Mouse (Mus musculus) hindbrain, embryonic 14.5 days (tissue): ENCODE results near the gene Pttg1ip. TPM values are rescaled to one million over a fixed set of nuclear protein-coding genes. Genes with fewer than 3 reads are reported as not detected.

ENCODE experiments used
- ATAC-seq: fragments of 200-750 bp; cut with Nextera tagmentation; 2 replicates; pipeline ENCODE4 v1.8.0; 2017; ENCODE audit warnings: moderate number of reproducible peaks, mild to moderate bottlenecking, moderate TSS enrichment, moderate library complexity; ENCODE audit not compliant: low FRiP score
- DNase-seq: peaks from one replicate; pipeline ENCODE4 v3.0.0-alpha.2; 2015; ENCODE audit warnings: low spot score
- H3K27ac ChIP-seq: fragments of 300-500 bp; sonication (generic); 2 replicates; pipeline ENCODE4 v1.5.1; 2014; ENCODE audit warnings: mild to moderate bottlenecking, moderate library complexity
- H3K27me3 ChIP-seq: fragments of 300-500 bp; sonication (generic); 2 replicates; pipeline ENCODE4 v1.6.1; 2014; ENCODE audit warnings: mild to moderate bottlenecking, low read length, mixed read lengths; ENCODE audit not compliant: control insufficient read depth, insufficient read depth
- H3K36me3 ChIP-seq: fragments of 300-500 bp; sonication (generic); replicated peaks from 2 replicates; pipeline ENCODE4 v1.6.1; 2014; ENCODE audit not compliant: control insufficient read depth, insufficient read depth
- H3K4me1 ChIP-seq: fragments of 300-500 bp; sonication (generic); replicated peaks from 2 replicates; pipeline ENCODE4 v1.6.1; 2014; ENCODE audit warnings: antibody characterized with exemption, low read length, mixed read lengths; ENCODE audit not compliant: control insufficient read depth, insufficient read depth
- H3K4me2 ChIP-seq: fragments of 300-500 bp; sonication (generic); replicated peaks from 2 replicates; pipeline ENCODE4 v1.6.1; 2014; ENCODE audit warnings: mild to moderate bottlenecking, moderate library complexity
- H3K4me3 ChIP-seq: fragments of 300-500 bp; sonication (generic); replicated peaks from 2 replicates; pipeline ENCODE4 v1.5.1; 2014; ENCODE audit warnings: mild to moderate bottlenecking, low read length
- H3K9ac ChIP-seq: fragments of 300-500 bp; sonication (generic); 2 replicates; pipeline ENCODE4 v1.6.1; 2014
- H3K9me3 ChIP-seq: fragments of 300-500 bp; sonication (generic); 2 replicates; pipeline ENCODE4 v1.6.1; 2016; ENCODE audit warnings: low read length; ENCODE audit not compliant: control insufficient read depth
- WGBS: fragments of 180-500 bp; shearing (Covaris S2); extraction: QIAGEN DNeasy Blood & Tissue Kit; methylation state at CpG from one replicate; pipeline ENCODE4 v1.1.7; 2014; 5-methylcytosine and 5-hydroxymethylcytosine counted together
- polyA plus RNA-seq: library from polyadenylated mRNA; unstranded; fragments of >200 nt; fragmentation: Nextera tagmentation; extraction: Ambion mirVana; gene quantifications from 2 replicates; pipeline ENCODE4 v1.2.1, GENCODE M21; 2014

The Pttg1ip gene
- polyA plus RNA-seq, 1 experiment from 2014 or later, result 80.2 TPM

DNA sequence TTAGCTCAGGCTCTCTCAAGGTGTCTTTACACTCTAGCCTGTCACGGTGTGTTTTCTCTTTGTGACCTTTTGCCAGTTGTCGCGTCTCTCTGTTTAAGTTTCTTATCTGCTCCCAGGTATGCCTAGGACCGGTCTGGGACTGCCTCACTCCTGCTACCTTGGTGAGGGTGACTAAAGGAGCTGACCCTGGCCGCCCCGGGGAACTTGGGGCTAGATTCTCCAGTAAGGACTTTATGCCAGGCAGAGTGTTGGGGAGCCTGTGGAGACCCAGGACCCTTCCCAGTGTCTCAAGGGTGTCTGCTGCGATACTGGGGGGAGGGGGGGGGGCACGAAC is 732 bp downstream of the Pttg1ip start:
- DNase-seq (no peak), ATAC-seq (no peak)
- peaks cover 22% of the 10 kb centered on the region for H3K4me1 ChIP-seq
- no peaks in the 10 kb centered on the region for H3K27me3 ChIP-seq
- H3K4me2 ChIP-seq, result peak overlapping the region; percentile 90
- WGBS, result 10% methylated on average over 8 of the region's 8 CpGs
- peak overlapping the region; percentile 76 for H3K4me3 ChIP-seq
- H3K36me3 ChIP-seq, result 0 out of 2 replicates have a peak, but pooled peaks cover under 1% of the 10 kb centered on the region
- H3K9me3 ChIP-seq, result no peaks in the 10 kb centered on the region
- H3K9ac ChIP-seq, result peak overlapping the region; percentile 87
- no peak overlapping the region for H3K27ac ChIP-seq

DNA sequence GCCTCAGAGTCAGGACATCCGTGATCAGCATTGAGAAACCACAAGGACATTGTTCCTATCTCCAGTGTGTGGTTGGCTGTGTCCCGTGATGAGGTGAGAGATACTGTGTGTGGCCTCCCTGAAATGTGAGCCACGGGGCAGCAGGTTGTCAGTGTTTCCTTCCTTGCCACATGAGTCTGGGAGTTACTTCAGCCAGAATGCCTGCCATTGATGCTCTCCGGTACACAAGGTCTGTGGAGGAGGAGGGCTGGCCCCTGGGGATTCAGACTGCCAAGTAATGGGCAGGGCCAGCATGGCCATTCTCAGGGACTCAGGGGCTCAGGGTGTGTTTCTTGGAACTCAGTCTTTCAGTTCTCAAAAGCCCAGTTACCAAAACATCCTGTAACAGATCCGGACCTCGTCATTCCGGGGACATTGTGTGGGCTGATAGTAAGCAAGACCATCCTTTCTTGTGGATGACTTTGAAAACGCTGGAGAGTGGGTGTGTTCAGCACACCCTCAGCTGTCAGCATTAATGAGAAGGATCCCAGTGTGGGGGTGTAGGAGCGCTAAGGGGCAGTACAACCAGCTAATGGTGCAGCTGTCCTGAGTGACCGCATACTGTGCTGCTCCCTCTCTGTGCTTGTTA is 2.4 kb downstream of the Pttg1ip start:
- no peaks in the 10 kb centered on the region for H3K9me3 ChIP-seq
- no peak overlapping the region for H3K9ac ChIP-seq
- peaks cover 25% of the 10 kb centered on the region for H3K4me1 ChIP-seq
- DNase-seq (no peak), ATAC-seq (no peak)
- no peak overlapping the region for H3K4me2 ChIP-seq
- 71% methylated on average over 10 of the region's 10 CpGs for WGBS
- H3K4me3 ChIP-seq, result no peak overlapping the region
- no peak overlapping the region for H3K27ac ChIP-seq
- no peaks in the 10 kb centered on the region for H3K27me3 ChIP-seq
- peaks cover 7% of the 10 kb centered on the region for H3K36me3 ChIP-seq

DNA sequence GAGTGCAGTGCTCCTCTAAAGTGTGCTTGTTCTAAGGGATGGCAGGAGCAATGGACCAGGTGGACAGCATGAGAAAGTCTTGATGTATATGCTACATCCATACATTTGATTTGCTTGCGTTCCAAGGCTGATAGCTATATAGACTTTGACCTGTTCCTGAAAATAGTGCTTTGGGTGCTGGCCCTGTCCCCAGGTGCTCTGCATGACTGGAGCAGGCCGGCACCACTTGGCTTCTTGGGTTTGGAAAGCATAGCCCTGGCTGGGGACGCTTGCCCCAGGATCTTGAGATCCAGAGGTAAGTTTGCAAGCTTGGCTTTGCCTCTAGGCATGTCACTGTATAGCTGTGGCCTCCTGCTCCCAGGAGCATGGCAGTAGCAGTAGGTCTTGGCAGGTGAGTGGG is 5.1 kb downstream of the Pttg1ip start:
- no peaks in the 10 kb centered on the region for H3K9me3 ChIP-seq
- H3K9ac ChIP-seq, result no peak overlapping the region
- no peak overlapping the region for H3K4me2 ChIP-seq
- H3K36me3 ChIP-seq, result peaks cover 32% of the 10 kb centered on the region
- 96% methylated on average over 3 of the region's 3 CpGs for WGBS
- DNase-seq (no peak), ATAC-seq (no peak)
- no peaks in the 10 kb centered on the region for H3K27me3 ChIP-seq
- peaks cover 25% of the 10 kb centered on the region for H3K4me1 ChIP-seq
- H3K4me3 ChIP-seq, result no peak overlapping the region
- no peak overlapping the region for H3K27ac ChIP-seq

DNA sequence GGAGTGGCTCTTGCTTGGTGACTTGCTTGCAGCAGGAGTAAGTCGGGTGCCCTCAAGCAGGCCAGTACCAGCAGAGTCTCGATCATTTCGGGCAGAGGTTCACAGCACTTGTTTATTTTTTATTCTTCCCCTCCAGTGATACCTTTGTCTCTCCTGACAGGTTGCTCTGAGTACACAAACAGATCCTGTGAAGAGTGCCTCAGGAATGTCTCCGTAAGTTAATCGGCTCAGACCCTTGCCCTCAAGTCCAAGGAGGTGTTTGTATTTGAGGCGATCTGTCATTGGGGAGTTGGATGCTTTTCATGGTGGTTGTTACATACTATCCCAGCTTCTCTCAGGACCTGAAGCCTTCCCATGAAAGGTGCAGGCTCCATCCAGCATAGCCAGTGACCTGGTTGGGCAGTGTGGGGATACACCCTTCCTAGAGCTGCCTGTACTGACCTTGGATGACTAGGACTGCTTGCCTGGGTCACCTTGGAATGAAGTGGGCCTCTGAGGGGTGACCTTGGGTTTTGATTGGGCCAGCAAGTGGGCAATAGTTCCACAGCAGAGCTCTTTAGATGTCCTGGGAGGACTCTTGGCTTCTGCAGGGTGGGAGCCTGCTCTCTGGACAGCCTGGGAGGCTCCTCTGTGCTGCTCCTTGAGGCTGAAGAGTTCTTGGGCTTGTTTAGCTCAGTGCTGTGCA is 5.7 kb downstream of the Pttg1ip start:
- Histone ChIP-seq H3K4me2 (no peak overlapping the region), H3K27me3 (no peaks in the 10 kb centered on the region), H3K36me3 (peaks cover 33% of the 10 kb centered on the region), H3K9me3 (no peaks in the 10 kb centered on the region), H3K4me1 (peaks cover 24% of the 10 kb centered on the region), H3K27ac (no peak overlapping the region), H3K9ac (no peak overlapping the region), H3K4me3 (no peak overlapping the region)
- WGBS, result 91% methylated on average over 6 of the region's 6 CpGs
- DNase-seq, result no peak
- no peak for ATAC-seq

DNA sequence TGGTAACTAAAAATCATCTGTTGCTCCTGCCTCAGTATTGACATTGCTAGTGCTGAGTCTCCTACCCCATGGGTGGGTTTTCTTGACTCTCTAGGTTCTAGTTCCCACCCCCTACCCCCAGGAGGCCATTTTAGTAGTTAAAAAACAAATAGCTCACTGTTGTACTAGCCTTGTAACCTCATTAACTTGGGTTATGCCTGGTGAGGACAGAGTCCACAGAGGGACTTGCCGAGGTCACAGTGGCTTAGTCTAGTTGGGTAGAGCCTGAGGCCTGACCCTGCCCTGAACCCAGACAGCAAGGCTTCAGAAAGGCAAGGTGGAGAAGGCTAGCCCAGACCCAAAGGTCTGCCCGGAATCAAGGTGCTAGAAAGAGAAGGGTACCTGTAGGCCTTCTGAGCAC is 6.5 kb downstream of the Pttg1ip start:
- no peaks in the 10 kb centered on the region for H3K27me3 ChIP-seq
- H3K36me3 ChIP-seq, result peaks cover 41% of the 10 kb centered on the region
- no peak overlapping the region for H3K4me2 ChIP-seq
- WGBS, result 85% methylated on average over 2 of the region's 2 CpGs
- H3K4me1 ChIP-seq, result peaks cover 16% of the 10 kb centered on the region
- no peak overlapping the region for H3K4me3 ChIP-seq
- no peak for DNase-seq
- H3K9me3 ChIP-seq, result no peaks in the 10 kb centered on the region
- H3K9ac ChIP-seq, result no peak overlapping the region
- ATAC-seq, result no peak
- H3K27ac ChIP-seq, result no peak overlapping the region

DNA sequence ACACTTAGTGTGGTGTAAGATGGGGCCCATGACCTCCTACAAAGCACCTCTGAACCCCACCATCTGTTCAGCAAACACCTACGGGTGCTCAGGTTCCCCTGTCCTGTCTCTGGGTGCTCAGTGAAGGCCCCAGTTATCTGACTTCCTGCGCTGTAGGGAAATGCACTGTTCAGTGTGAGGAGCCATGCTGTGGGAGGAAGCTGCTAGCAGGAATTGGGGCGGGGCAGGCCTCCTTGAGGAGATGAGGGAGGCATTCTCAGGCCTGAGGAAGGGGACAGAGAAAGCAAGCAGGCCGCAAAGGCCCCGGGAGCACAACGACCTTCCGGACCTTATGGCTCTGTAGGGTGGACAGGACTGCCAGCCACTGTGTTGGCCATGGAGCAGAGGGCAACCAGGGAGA is 7.6 kb downstream of the Pttg1ip start:
- no peaks in the 10 kb centered on the region for H3K27me3 ChIP-seq
- no peak overlapping the region for H3K4me2 ChIP-seq
- H3K27ac ChIP-seq, result 0 out of 2 replicates have a peak overlapping the region, but pooled peaks have one; percentile 10
- ATAC-seq (no peak), DNase-seq (no peak)
- no peaks in the 10 kb centered on the region for H3K9me3 ChIP-seq
- WGBS, result 76% methylated on average over 7 of the region's 7 CpGs
- no peak overlapping the region for H3K9ac ChIP-seq
- peaks cover 52% of the 10 kb centered on the region for H3K36me3 ChIP-seq
- H3K4me3 ChIP-seq, result no peak overlapping the region
- H3K4me1 ChIP-seq, result 0 out of 2 replicates have a peak, but pooled peaks cover 7% of the 10 kb centered on the region

DNA sequence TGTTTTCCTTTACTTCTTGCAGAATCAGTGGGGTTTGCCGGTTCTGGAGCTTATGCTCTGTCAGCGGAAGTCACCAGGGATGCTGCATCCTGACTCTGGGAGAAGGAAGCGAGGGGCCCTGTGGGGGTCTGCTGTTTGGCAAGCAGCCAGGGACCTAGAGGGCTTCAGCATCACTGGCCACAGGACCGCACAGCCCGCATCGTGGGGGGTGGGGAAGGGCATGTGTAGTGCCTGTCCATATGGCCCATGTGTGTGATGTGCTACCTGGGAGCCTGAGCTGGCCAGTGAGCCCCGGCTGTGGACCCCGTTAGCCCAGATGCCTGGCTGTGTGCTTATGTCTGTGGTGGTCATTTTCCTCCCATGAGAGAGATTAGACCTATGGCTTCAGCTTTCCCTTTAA is 8.2 kb downstream of the Pttg1ip start:
- no peak overlapping the region for H3K4me2 ChIP-seq
- no peaks in the 10 kb centered on the region for H3K9me3 ChIP-seq
- WGBS, result 74% methylated on average over 8 of the region's 8 CpGs
- ATAC-seq (no peak), DNase-seq (no peak)
- H3K36me3 ChIP-seq, result peaks cover 59% of the 10 kb centered on the region
- H3K9ac ChIP-seq, result no peak overlapping the region
- H3K4me3 ChIP-seq, result no peak overlapping the region
- no peaks in the 10 kb centered on the region for H3K27me3 ChIP-seq
- 0 out of 2 replicates have a peak overlapping the region, but pooled peaks have one; percentile 10 for H3K27ac ChIP-seq
- H3K4me1 ChIP-seq, result 0 out of 2 replicates have a peak, but pooled peaks cover 7% of the 10 kb centered on the region

DNA sequence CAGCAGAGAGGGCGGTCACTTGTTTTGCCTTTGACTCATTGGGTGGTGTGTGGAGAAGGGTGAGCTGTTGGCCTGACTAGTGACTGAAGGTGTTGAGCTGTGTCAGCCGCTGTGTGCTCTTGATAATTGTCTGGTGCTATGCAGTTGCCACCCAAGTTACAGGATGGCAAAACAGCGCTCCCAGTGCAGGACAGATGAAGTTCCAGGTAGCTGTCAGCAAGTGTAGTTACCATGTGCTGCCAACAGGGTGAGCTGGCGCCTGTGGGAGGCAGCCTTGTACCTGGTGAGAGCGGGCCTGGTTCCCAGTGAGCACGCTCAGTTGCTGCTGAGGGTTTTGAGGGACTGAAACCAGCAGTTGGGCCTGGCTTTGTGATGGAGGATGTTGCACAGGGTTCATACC is 9.3 kb downstream of the Pttg1ip start:
- ATAC-seq (no peak), DNase-seq (peak; percentile 42)
- 0 out of 2 replicates have a peak, but pooled peaks cover 7% of the 10 kb centered on the region for H3K4me1 ChIP-seq
- no peak overlapping the region for H3K9ac ChIP-seq
- H3K27ac ChIP-seq, result no peak overlapping the region
- peaks cover 69% of the 10 kb centered on the region for H3K36me3 ChIP-seq
- no peaks in the 10 kb centered on the region for H3K27me3 ChIP-seq
- H3K4me2 ChIP-seq, result no peak overlapping the region
- no peak overlapping the region for H3K4me3 ChIP-seq
- no peaks in the 10 kb centered on the region for H3K9me3 ChIP-seq
- WGBS, result 39% methylated on average over 6 of the region's 6 CpGs

DNA sequence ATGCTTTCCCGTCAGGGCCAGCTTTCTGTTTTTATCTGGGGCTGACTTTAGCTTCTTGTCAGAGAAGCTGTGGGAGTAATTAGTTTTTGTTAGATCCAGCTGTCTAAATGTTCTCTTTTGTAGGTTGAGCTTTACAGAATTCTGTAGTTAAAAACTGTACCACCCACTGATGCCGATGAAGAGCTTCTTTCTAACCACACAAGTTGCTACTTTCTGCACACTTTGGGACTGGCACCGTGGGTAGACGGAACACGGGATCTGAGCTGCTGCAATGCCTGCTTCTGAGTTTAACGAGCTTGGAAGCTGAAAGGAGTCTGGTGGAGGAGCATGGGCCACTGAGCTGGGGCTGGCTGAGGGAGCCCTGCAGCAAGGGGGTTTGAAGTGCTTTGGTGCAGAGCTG is 10.0 kb downstream of the Pttg1ip start:
- Histone ChIP-seq H3K27ac (no peak overlapping the region), H3K4me1 (0 out of 2 replicates have a peak, but pooled peaks cover 7% of the 10 kb centered on the region), H3K27me3 (no peaks in the 10 kb centered on the region), H3K4me3 (no peak overlapping the region), H3K4me2 (no peak overlapping the region), H3K9ac (no peak overlapping the region), H3K36me3 (peaks cover 75% of the 10 kb centered on the region), H3K9me3 (no peaks in the 10 kb centered on the region)
- 86% methylated on average over 6 of the region's 6 CpGs for WGBS
- no peak for DNase-seq
- ATAC-seq, result no peak
